Mouse (Mus musculus) limb, embryonic 13.5 days (tissue): ENCODE results near the gene Pde4b. TPM values are rescaled to one million over a fixed set of nuclear protein-coding genes. Genes with fewer than 3 reads are reported as not detected.

Source experiments
- ATAC-seq: fragments of 200-750 bp; cut with Nextera tagmentation; 2 replicates; pipeline ENCODE4 v1.8.0; 2017; ENCODE audit warnings: low read depth, moderate number of reproducible peaks, moderate TSS enrichment; ENCODE audit not compliant: low FRiP score
- H3K27ac ChIP-seq: fragments of 300-500 bp; sonication (generic); 2 replicates; pipeline ENCODE4 v1.5.1; 2015; ENCODE audit warnings: inconsistent platforms, mild to moderate bottlenecking, moderate library complexity
- H3K27me3 ChIP-seq: fragments of 300-500 bp; sonication (generic); 2 replicates; pipeline ENCODE4 v1.6.1; 2015; ENCODE audit warnings: mild to moderate bottlenecking, inconsistent platforms
- H3K36me3 ChIP-seq: fragments of 300-500 bp; sonication (generic); 2 replicates; pipeline ENCODE4 v1.6.1; 2015; ENCODE audit warnings: inconsistent platforms, mild to moderate bottlenecking, moderate library complexity
- H3K4me1 ChIP-seq: fragments of 300-500 bp; sonication (generic); 2 replicates; pipeline ENCODE4 v1.6.1; 2015; ENCODE audit warnings: inconsistent platforms
- H3K4me2 ChIP-seq: fragments of 300-500 bp; sonication (generic); replicated peaks from 2 replicates; pipeline ENCODE4 v1.6.1; 2015; ENCODE audit warnings: inconsistent platforms, mild to moderate bottlenecking, moderate library complexity
- H3K4me3 ChIP-seq: fragments of 300-500 bp; sonication (generic); 2 replicates; pipeline ENCODE4 v1.5.1; 2015; ENCODE audit warnings: moderate library complexity, mild to moderate bottlenecking, inconsistent platforms
- H3K9ac ChIP-seq: fragments of 300-500 bp; sonication (generic); 2 replicates; pipeline ENCODE4 v1.6.1; 2015; ENCODE audit warnings: mild to moderate bottlenecking, inconsistent platforms
- H3K9me3 ChIP-seq: fragments of 300-500 bp; sonication (generic); 2 replicates; pipeline ENCODE4 v1.6.1; 2016; ENCODE audit warnings: inconsistent platforms
- WGBS: fragments of 180-500 bp; shearing (Covaris S2); methylation state at CpG from one replicate; pipeline ENCODE4 v1.1.7; 2015; 5-methylcytosine and 5-hydroxymethylcytosine counted together
- polyA plus RNA-seq: library from polyadenylated mRNA; unstranded; fragments of >200 nt; fragmentation: Nextera tagmentation; extraction: Ambion mirVana; gene quantifications from 2 replicates; pipeline ENCODE4 v1.2.1, GENCODE M21; 2015

Gene Pde4b
- polyA plus RNA-seq, 1 experiment from 2014 or later, result 16.2 TPM

DNA sequence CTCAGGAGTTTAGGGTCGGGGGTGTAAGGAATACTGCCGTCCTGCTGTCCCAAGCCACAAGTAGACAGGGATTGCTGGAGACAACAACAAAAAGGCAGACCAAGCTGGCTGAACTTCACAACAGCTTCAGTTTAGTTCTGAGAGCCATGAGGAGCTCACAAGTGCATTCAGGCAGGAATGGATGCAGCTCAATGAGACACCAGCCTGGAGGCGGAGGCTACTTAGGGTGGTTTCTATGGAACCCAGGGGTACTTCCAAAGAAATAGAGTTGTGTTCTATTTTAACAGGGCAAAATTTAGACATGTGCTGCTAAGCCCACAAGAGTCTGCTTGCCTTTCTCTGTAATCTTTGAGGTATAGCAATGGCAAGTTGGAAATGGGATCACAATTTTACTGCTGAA is 336.8 kb downstream of the Pde4b start:
- 84% methylated on average over 3 of the region's 3 CpGs for WGBS
- H3K36me3 ChIP-seq, result no peaks in the 10 kb centered on the region
- H3K9me3 ChIP-seq, result no peaks in the 10 kb centered on the region
- no peak for ATAC-seq
- no peaks in the 10 kb centered on the region for H3K27me3 ChIP-seq
- H3K4me2 ChIP-seq, result no peak overlapping the region
- no peak overlapping the region for H3K27ac ChIP-seq
- peaks cover 11% of the 10 kb centered on the region for H3K4me1 ChIP-seq
- H3K9ac ChIP-seq, result no peak overlapping the region
- no peak overlapping the region for H3K4me3 ChIP-seq

DNA sequence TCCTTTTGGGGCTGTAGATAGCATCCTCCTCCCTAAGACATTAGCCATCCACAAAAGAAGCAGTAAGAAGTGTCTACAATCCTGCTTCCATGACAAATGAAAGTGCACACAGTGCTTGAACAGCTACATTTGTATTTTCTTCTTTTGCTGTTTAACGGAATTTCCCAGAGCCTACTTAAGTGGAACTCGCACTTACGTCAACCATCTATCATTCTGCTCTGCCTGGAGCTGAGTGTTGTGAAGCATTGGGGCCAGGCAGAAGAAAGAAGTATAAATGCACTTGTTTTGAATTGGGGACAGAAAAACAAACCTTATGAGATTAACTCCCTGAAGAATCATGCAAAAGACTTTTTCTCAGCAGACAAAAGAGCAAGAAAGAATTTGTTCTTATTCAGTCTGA is 338.1 kb downstream of the Pde4b start:
- H3K4me1 ChIP-seq, result peaks cover 19% of the 10 kb centered on the region
- ATAC-seq, result no peak
- WGBS, result 68% methylated on average over 3 of the region's 3 CpGs
- no peaks in the 10 kb centered on the region for H3K9me3 ChIP-seq
- H3K36me3 ChIP-seq, result no peaks in the 10 kb centered on the region
- H3K4me2 ChIP-seq, result no peak overlapping the region
- no peak overlapping the region for H3K27ac ChIP-seq
- no peak overlapping the region for H3K4me3 ChIP-seq
- H3K27me3 ChIP-seq, result no peaks in the 10 kb centered on the region
- no peak overlapping the region for H3K9ac ChIP-seq

- Histone ChIP-seq H3K4me1 (peaks cover 17% of the 10 kb centered on the region), H3K27ac (no peak overlapping the region), H3K9me3 (no peaks in the 10 kb centered on the region), H3K9ac (no peak overlapping the region), H3K4me2 (no peak overlapping the region), H3K27me3 (no peaks in the 10 kb centered on the region), H3K4me3 (no peak overlapping the region), H3K36me3 (no peaks in the 10 kb centered on the region)
- WGBS, result 12% methylated on average over 4 of the region's 4 CpGs
- no peak for ATAC-seq
Measured at GRCm38 (mm10) chr4:102429730-102430341, 342.5 kb downstream of the Pde4b start.

DNA sequence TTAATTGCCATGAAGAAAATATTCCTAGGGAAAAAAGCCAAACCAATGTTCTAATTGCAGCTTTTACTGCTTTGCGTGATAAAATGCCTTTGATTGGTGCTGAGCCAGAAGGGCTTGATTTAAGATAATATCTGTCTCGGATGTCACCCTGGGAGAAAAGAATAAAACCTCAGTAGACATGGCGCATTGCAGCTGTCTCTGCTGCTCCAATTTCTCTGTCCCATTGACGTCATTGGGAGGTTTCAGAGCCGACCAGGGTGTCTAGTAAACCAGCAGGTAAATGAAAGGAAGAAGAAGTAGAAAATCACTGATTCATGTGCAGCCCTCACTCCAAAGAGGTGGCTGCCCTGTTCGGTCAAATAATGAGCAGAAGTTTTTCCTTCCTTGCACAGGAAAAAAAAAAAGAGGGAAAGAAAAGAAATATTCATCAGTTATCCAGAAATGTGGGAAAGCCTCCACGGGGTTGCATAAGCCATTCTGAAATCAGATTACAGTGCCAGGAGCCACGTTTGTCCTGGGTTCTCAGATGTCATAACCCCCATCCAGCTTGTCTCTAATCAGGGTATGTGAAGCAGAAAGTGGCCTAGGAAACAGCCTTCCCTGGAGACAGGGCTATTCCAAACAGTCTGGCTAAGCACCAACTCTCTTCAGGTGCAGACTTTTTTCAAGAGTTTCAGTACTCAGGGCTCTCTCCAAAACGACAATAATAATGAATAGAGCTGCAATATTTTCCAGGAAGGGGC is 344.9 kb downstream of the Pde4b start:
- ATAC-seq, result peak; percentile 57; the same call in 1 of the 2 replicates
- H3K9me3 ChIP-seq, result no peaks in the 10 kb centered on the region
- no peaks in the 10 kb centered on the region for H3K36me3 ChIP-seq
- no peak overlapping the region for H3K4me2 ChIP-seq
- H3K27me3 ChIP-seq, result no peaks in the 10 kb centered on the region
- WGBS, result 30% methylated on average over 9 of the region's 9 CpGs
- no peak overlapping the region for H3K4me3 ChIP-seq
- no peak overlapping the region; the same call in 1 of the 2 replicates for H3K27ac ChIP-seq
- H3K4me1 ChIP-seq, result peaks cover 17% of the 10 kb centered on the region
- no peak overlapping the region for H3K9ac ChIP-seq

- H3K4me3 ChIP-seq, result no peak overlapping the region
- H3K4me1 ChIP-seq, result peaks cover 14% of the 10 kb centered on the region
- H3K9me3 ChIP-seq, result no peaks in the 10 kb centered on the region
- H3K4me2 ChIP-seq, result peak overlapping the region; percentile 25; the same call in 1 of the 2 replicates
- H3K27ac ChIP-seq, result peak overlapping the region; percentile 73
- ATAC-seq, result peak; percentile 57; the same call in 1 of the 2 replicates
- H3K36me3 ChIP-seq, result no peaks in the 10 kb centered on the region
- no peaks in the 10 kb centered on the region for H3K27me3 ChIP-seq
- WGBS, result 46% methylated on average over 5 of the region's 5 CpGs
- H3K9ac ChIP-seq, result no peak overlapping the region
Measured at GRCm38 (mm10) chr4:102439401-102440118, 352.2 kb downstream of the Pde4b start.

DNA sequence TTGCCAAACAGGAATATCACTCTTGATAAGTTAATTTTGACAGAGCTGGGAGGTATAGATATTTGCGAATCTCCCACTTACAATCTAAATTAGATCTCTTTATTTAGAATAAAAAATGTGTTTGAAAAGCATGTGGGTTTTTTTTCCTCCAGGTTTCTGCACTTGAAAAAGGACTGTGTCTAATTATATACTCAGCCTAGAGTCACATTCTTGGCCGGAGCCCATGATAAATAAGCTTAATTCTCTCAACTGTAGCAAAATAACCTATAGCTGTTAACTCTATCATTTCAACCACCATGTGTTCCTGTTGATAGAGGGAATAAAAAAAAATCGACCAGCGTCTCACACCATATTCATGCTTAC is 352.8 kb downstream of the Pde4b start:
- no peak overlapping the region for H3K4me2 ChIP-seq
- no peaks in the 10 kb centered on the region for H3K36me3 ChIP-seq
- H3K27ac ChIP-seq, result peak overlapping the region; percentile 73; the same call in 1 of the 2 replicates
- H3K27me3 ChIP-seq, result no peaks in the 10 kb centered on the region
- no peaks in the 10 kb centered on the region for H3K9me3 ChIP-seq
- peaks cover 14% of the 10 kb centered on the region for H3K4me1 ChIP-seq
- no peak overlapping the region for H3K4me3 ChIP-seq
- WGBS, result 46% methylated on average over 4 of the region's 4 CpGs
- no peak overlapping the region for H3K9ac ChIP-seq
- ATAC-seq, result no peak

DNA sequence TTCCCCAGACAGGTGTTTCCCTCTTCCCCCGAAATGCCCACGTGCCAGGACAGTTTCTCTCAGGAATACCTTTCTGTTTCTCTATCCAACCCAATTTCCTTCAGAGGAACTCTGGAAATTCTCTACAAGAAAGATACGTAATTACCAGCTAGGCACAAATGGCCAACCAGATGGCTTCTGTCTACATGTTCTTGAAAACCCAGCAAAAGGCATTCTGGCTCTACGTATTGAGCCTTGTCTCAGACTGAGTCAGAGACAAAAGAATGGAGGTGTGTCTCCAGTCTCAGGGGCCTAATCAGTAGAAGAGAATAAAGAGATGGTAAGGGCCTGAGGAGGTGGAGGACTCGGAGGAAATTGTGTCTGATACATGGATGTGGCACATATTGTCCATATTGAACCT is 356.2 kb downstream of the Pde4b start:
- Histone ChIP-seq H3K4me3 (no peak overlapping the region), H3K4me1 (peaks cover 14% of the 10 kb centered on the region), H3K9me3 (no peaks in the 10 kb centered on the region), H3K4me2 (no peak overlapping the region), H3K27ac (no peak overlapping the region), H3K27me3 (no peaks in the 10 kb centered on the region), H3K9ac (no peak overlapping the region), H3K36me3 (no peaks in the 10 kb centered on the region)
- WGBS, result 81% methylated on average over 5 of the region's 5 CpGs
- no peak for ATAC-seq

DNA sequence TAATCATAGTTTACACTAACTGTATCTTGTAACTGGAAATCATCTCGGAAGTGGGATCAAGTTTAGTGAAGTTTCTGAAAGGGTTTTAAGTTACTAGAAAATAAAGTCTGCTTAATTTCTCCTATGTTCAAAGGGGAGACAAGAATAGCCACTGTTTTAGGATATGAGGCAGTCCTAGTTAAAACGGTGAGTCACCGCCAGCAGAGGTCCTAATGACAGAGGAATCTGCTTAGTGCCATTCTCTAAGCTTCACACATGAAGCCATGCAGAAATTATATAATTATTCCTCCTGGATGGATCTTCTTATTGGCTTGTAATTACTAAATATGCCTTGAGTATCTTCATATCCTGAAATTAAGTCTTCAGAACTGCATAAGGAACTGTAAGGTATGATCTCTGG is 357.2 kb downstream of the Pde4b start:
- ATAC-seq, result no peak
- WGBS, result 77% methylated on average over 3 of the region's 3 CpGs
- H3K27ac ChIP-seq, result no peak overlapping the region

DNA sequence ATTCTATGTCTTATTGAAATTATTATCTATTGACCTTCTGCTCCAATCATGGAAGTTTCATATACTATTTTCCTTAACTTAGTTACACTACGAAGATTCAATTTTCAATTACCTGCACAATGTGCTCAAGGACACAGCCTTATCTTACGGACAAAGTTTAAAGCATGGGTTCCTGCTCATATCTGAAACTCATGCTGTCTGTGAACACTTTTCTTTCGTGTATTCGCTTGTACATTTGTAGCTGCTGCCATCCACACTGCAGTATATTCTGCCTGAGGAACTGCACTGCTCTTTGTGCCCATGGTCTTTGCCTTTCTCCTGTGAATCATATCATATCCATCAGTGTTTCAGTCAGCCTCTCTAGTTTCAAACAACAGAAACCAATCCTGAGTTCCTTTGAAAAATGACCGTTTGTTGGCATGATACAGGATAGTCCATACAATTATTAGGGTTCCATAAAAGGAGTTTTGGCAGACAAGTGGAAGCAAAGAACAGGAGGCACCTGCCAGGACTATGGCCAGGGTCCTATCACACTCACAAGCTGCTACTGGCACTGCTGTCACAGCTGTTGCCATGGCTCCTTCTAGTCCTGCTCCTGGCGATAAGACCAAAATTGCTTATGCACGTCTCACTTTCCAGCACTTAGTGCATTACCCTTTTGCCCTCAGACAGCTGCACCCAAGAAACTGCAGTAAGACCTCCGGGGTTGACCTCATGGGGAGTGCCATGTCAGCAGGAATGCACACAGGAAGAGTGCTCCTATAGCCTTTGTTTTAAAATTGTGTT is 359.0 kb downstream of the Pde4b start:
- peak; percentile 82 for ATAC-seq
- Histone ChIP-seq H3K4me2 (no peak overlapping the region), H3K4me3 (no peak overlapping the region), H3K27me3 (no peaks in the 10 kb centered on the region), H3K4me1 (no peaks in the 10 kb centered on the region), H3K36me3 (no peaks in the 10 kb centered on the region), H3K9me3 (no peaks in the 10 kb centered on the region), H3K9ac (no peak overlapping the region), H3K27ac (no peak overlapping the region)
- WGBS, result 76% methylated on average over 8 of the region's 8 CpGs

More for the DNA sequence above, 357.2 kb downstream of the Pde4b start:
- no peak overlapping the region for H3K4me2 ChIP-seq
- no peaks in the 10 kb centered on the region for H3K9me3 ChIP-seq
- H3K36me3 ChIP-seq, result no peaks in the 10 kb centered on the region
- H3K27me3 ChIP-seq, result no peaks in the 10 kb centered on the region
- peaks cover 10% of the 10 kb centered on the region for H3K4me1 ChIP-seq
- H3K4me3 ChIP-seq, result no peak overlapping the region
- H3K9ac ChIP-seq, result no peak overlapping the region

DNA sequence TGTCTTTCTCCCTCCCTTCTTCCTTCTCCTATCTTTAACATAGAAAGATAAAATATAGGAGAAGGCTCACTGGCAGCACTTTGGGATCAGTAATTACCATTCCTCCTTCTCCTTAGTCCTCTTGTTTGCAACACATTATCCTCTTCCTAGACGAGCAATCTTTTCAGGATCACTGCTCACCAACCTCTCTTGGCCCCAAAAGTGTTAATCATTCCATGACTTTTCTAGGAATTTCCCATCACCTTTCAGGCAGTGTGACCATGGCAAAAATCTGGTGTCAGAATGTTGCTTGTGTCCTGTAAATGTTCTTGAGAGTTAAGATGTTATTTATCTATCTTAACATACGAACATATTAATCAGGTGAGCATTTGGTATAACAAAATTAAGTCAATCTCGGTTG is 369.1 kb downstream of the Pde4b start:
- Histone ChIP-seq H3K4me3 (no peak overlapping the region), H3K4me2 (no peak overlapping the region), H3K27me3 (no peaks in the 10 kb centered on the region), H3K36me3 (no peaks in the 10 kb centered on the region), H3K27ac (no peak overlapping the region), H3K4me1 (no peaks in the 10 kb centered on the region), H3K9me3 (no peaks in the 10 kb centered on the region), H3K9ac (no peak overlapping the region)
- ATAC-seq, result no peak
- 75% methylated on average over 3 of the region's 3 CpGs for WGBS

DNA sequence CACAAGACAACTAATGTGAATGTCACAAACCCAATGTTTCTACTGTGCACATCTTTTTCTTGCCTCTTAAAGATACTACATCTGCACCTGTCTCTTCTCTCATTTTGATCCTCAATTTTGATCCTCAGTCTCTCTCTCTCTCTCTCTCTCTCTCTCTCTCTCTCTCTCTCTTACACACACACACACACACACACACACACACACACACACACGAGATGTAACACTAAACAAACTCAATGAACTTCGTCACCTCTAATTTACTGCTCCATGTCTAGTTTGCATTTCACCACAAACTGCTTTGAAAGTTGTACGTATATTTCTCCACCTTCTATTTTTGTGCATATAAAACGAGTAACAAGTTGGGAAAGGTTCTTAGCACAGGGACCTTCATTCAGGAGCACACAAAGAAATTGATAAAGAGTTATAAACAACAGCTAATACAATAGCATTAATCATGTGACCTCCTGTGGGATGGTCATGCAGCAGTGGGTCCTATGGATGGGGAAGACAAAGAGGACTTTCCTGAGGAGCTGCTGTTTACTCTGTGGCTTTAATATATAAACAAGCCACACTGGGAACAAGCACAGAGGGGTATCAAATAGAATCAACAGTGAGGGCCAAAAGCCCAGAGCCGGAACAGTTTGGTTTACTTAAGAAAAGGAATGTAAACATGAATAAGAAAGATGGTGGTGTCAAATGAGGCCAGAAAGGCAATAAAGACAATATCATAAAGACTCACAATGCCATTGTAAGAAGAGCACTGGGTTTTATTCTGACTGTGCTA is 372.1 kb downstream of the Pde4b start:
- Histone ChIP-seq H3K4me2 (no peak overlapping the region), H3K4me3 (no peak overlapping the region), H3K27me3 (no peaks in the 10 kb centered on the region), H3K9me3 (no peaks in the 10 kb centered on the region), H3K4me1 (no peaks in the 10 kb centered on the region), H3K36me3 (no peaks in the 10 kb centered on the region), H3K9ac (no peak overlapping the region), H3K27ac (no peak overlapping the region)
- no peak for ATAC-seq
- 58% methylated on average over 5 of the region's 5 CpGs for WGBS
